Mouse (Mus musculus): ENCODE data around the gene Nhlrc1. TPM values are rescaled to one million over a fixed set of nuclear protein-coding genes. Genes with fewer than 3 reads are reported as not detected.

Gene Nhlrc1
- polyA plus RNA-seq, 1 experiment from 2014 or later = 0.55 TPM

GRCm38 (mm10) chr13:46992516-46993273, 22.0 kb downstream of the Nhlrc1 start:
- Histone ChIP-seq H3K27me3 (ENCODE audit: control insufficient read depth, insufficient read depth, low read depth, low read length) (no peaks in the 10 kb centered on the region), H3K4me3 (ENCODE audit: low read depth, low read length) (no peak overlapping the region), H3K4me1 (ENCODE audit: control insufficient read depth, low read depth, low read length) (no peaks in the 10 kb centered on the region), H3K4me2 (ENCODE audit: low read depth, low read length) (no peak overlapping the region), H3K27ac (ENCODE audit: low read length) (no peak overlapping the region), H3K9me3 (replicated peaks; ENCODE audit: control insufficient read depth, low read length) (no peaks in the 10 kb centered on the region), H3K9ac (ENCODE audit: low read depth, low read length) (no peak overlapping the region), H3K36me3 (ENCODE audit: control insufficient read depth, insufficient read depth) (no peaks in the 10 kb centered on the region)
- 66% methylated on average over 7 of the region's 7 CpGs for WGBS (ENCODE audit: insufficient replicate concordance)
- no peak for ATAC-seq (ENCODE audit: low read depth)

GRCm38 (mm10) chr13:46990376-46991011, 24.2 kb downstream of the Nhlrc1 start:
- no peak for ATAC-seq (ENCODE audit: low read depth)
- Histone ChIP-seq H3K27ac (ENCODE audit: low read length) (no peak overlapping the region), H3K27me3 (ENCODE audit: control insufficient read depth, insufficient read depth, low read depth, low read length) (no peaks in the 10 kb centered on the region), H3K4me2 (ENCODE audit: low read depth, low read length) (no peak overlapping the region), H3K36me3 (ENCODE audit: control insufficient read depth, insufficient read depth) (no peaks in the 10 kb centered on the region), H3K9ac (ENCODE audit: low read depth, low read length) (no peak overlapping the region), H3K4me1 (ENCODE audit: control insufficient read depth, low read depth, low read length) (no peaks in the 10 kb centered on the region), H3K4me3 (ENCODE audit: low read depth, low read length) (no peak overlapping the region), H3K9me3 (replicated peaks; ENCODE audit: control insufficient read depth, low read length) (no peaks in the 10 kb centered on the region)
- WGBS (ENCODE audit: insufficient replicate concordance) = 15% methylated on average over 4 of the region's 4 CpGs

- Histone ChIP-seq H3K9ac (ENCODE audit: low read depth, low read length) (no peak overlapping the region), H3K4me1 (ENCODE audit: control insufficient read depth, low read depth, low read length) (no peaks in the 10 kb centered on the region), H3K36me3 (ENCODE audit: control insufficient read depth, insufficient read depth) (no peaks in the 10 kb centered on the region), H3K4me3 (ENCODE audit: low read depth, low read length) (no peak overlapping the region), H3K27ac (ENCODE audit: low read length) (no peak overlapping the region), H3K4me2 (ENCODE audit: low read depth, low read length) (no peak overlapping the region), H3K9me3 (replicated peaks; ENCODE audit: control insufficient read depth, low read length) (no peaks in the 10 kb centered on the region), H3K27me3 (ENCODE audit: control insufficient read depth, insufficient read depth, low read depth, low read length) (no peaks in the 10 kb centered on the region)
- WGBS (ENCODE audit: insufficient replicate concordance) = 54% methylated on average over 8 of the region's 8 CpGs
- ATAC-seq (ENCODE audit: low read depth) = no peak
Observed at GRCm38 (mm10) chr13:46987941-46988340, 26.7 kb downstream of the Nhlrc1 start.

GRCm38 (mm10) chr13:46986208-46986607, 28.4 kb downstream of the Nhlrc1 start:
- WGBS (ENCODE audit: insufficient replicate concordance) = 60% methylated on average over 6 of the region's 6 CpGs
- H3K9me3 ChIP-seq (replicated peaks; ENCODE audit: control insufficient read depth, low read length) = no peaks in the 10 kb centered on the region
- no peak overlapping the region for H3K4me3 ChIP-seq (ENCODE audit: low read depth, low read length)
- H3K27me3 ChIP-seq (ENCODE audit: control insufficient read depth, insufficient read depth, low read depth, low read length) = no peaks in the 10 kb centered on the region
- no peak overlapping the region for H3K9ac ChIP-seq (ENCODE audit: low read depth, low read length)
- no peak overlapping the region for H3K4me2 ChIP-seq (ENCODE audit: low read depth, low read length)
- H3K4me1 ChIP-seq (ENCODE audit: control insufficient read depth, low read depth, low read length) = no peaks in the 10 kb centered on the region
- no peak for ATAC-seq (ENCODE audit: low read depth)
- no peaks in the 10 kb centered on the region for H3K36me3 ChIP-seq (ENCODE audit: control insufficient read depth, insufficient read depth)
- no peak overlapping the region for H3K27ac ChIP-seq (ENCODE audit: low read length)

- Histone ChIP-seq H3K4me2 (ENCODE audit: low read depth, low read length) (no peak overlapping the region), H3K9me3 (replicated peaks; ENCODE audit: control insufficient read depth, low read length) (no peaks in the 10 kb centered on the region), H3K4me3 (ENCODE audit: low read depth, low read length) (no peak overlapping the region), H3K4me1 (ENCODE audit: control insufficient read depth, low read depth, low read length) (no peaks in the 10 kb centered on the region), H3K9ac (ENCODE audit: low read depth, low read length) (no peak overlapping the region), H3K27me3 (ENCODE audit: control insufficient read depth, insufficient read depth, low read depth, low read length) (no peaks in the 10 kb centered on the region), H3K27ac (ENCODE audit: low read length) (no peak overlapping the region), H3K36me3 (ENCODE audit: control insufficient read depth, insufficient read depth) (no peaks in the 10 kb centered on the region)
- 28% methylated on average over 2 of the region's 2 CpGs for WGBS (ENCODE audit: insufficient replicate concordance)
- no peak for ATAC-seq (ENCODE audit: low read depth)
Observed at GRCm38 (mm10) chr13:46983878-46984277, 30.8 kb downstream of the Nhlrc1 start.

- no peaks in the 10 kb centered on the region for H3K27me3 ChIP-seq (ENCODE audit: control insufficient read depth, insufficient read depth, low read depth, low read length)
- 20% methylated on average over 13 of the region's 13 CpGs for WGBS (ENCODE audit: insufficient replicate concordance)
- no peaks in the 10 kb centered on the region for H3K9me3 ChIP-seq (replicated peaks; ENCODE audit: control insufficient read depth, low read length)
- H3K27ac ChIP-seq (ENCODE audit: low read length) = no peak overlapping the region
- H3K9ac ChIP-seq (ENCODE audit: low read depth, low read length) = no peak overlapping the region
- H3K4me1 ChIP-seq (ENCODE audit: control insufficient read depth, low read depth, low read length) = no peaks in the 10 kb centered on the region
- no peak for ATAC-seq (ENCODE audit: low read depth)
- no peak overlapping the region for H3K4me3 ChIP-seq (ENCODE audit: low read depth, low read length)
- H3K4me2 ChIP-seq (ENCODE audit: low read depth, low read length) = no peak overlapping the region
- H3K36me3 ChIP-seq (ENCODE audit: control insufficient read depth, insufficient read depth) = no peaks in the 10 kb centered on the region
Observed at GRCm38 (mm10) chr13:46979836-46980490, 34.7 kb downstream of the Nhlrc1 start.

GRCm38 (mm10) chr13:46976532-46976931, 38.1 kb downstream of the Nhlrc1 start:
- WGBS (ENCODE audit: insufficient replicate concordance) = 55% methylated on average over 7 of the region's 7 CpGs
- Histone ChIP-seq H3K9ac (ENCODE audit: low read depth, low read length) (no peak overlapping the region), H3K27ac (ENCODE audit: low read length) (no peak overlapping the region), H3K27me3 (ENCODE audit: control insufficient read depth, insufficient read depth, low read depth, low read length) (no peaks in the 10 kb centered on the region), H3K4me3 (ENCODE audit: low read depth, low read length) (no peak overlapping the region), H3K4me2 (ENCODE audit: low read depth, low read length) (no peak overlapping the region), H3K4me1 (ENCODE audit: control insufficient read depth, low read depth, low read length) (no peaks in the 10 kb centered on the region), H3K9me3 (replicated peaks; ENCODE audit: control insufficient read depth, low read length) (no peaks in the 10 kb centered on the region), H3K36me3 (ENCODE audit: control insufficient read depth, insufficient read depth) (no peaks in the 10 kb centered on the region)
- no peak for ATAC-seq (ENCODE audit: low read depth)

GRCm38 (mm10) chr13:46975930-46976329, 38.7 kb downstream of the Nhlrc1 start:
- H3K9ac ChIP-seq (ENCODE audit: low read depth, low read length) = no peak overlapping the region
- H3K4me2 ChIP-seq (ENCODE audit: low read depth, low read length) = no peak overlapping the region
- no peaks in the 10 kb centered on the region for H3K36me3 ChIP-seq (ENCODE audit: control insufficient read depth, insufficient read depth)
- H3K4me3 ChIP-seq (ENCODE audit: low read depth, low read length) = no peak overlapping the region
- ATAC-seq (ENCODE audit: low read depth) = no peak
- no peak overlapping the region for H3K27ac ChIP-seq (ENCODE audit: low read length)
- H3K9me3 ChIP-seq (replicated peaks; ENCODE audit: control insufficient read depth, low read length) = no peaks in the 10 kb centered on the region
- H3K4me1 ChIP-seq (ENCODE audit: control insufficient read depth, low read depth, low read length) = no peaks in the 10 kb centered on the region
- H3K27me3 ChIP-seq (ENCODE audit: control insufficient read depth, insufficient read depth, low read depth, low read length) = no peaks in the 10 kb centered on the region
- 14% methylated on average over 4 of the region's 4 CpGs for WGBS (ENCODE audit: insufficient replicate concordance)

- Histone ChIP-seq H3K36me3 (ENCODE audit: control insufficient read depth, insufficient read depth) (no peaks in the 10 kb centered on the region), H3K9ac (ENCODE audit: low read depth, low read length) (no peak overlapping the region), H3K27me3 (ENCODE audit: control insufficient read depth, insufficient read depth, low read depth, low read length) (no peaks in the 10 kb centered on the region), H3K27ac (ENCODE audit: low read length) (no peak overlapping the region), H3K4me2 (ENCODE audit: low read depth, low read length) (peak overlapping the region; percentile 22; the same call in 1 of the 2 replicates), H3K4me1 (ENCODE audit: control insufficient read depth, low read depth, low read length) (no peaks in the 10 kb centered on the region), H3K4me3 (ENCODE audit: low read depth, low read length) (no peak overlapping the region), H3K9me3 (replicated peaks; ENCODE audit: control insufficient read depth, low read length) (no peaks in the 10 kb centered on the region)
- 46% methylated on average over 13 of the region's 14 CpGs for WGBS (ENCODE audit: insufficient replicate concordance)
- no peak for ATAC-seq (ENCODE audit: low read depth)
Observed at GRCm38 (mm10) chr13:46975031-46975551, 39.6 kb downstream of the Nhlrc1 start.

All from liver, embryonic 16.5 days (tissue).